Mouse (Mus musculus) forebrain, embryonic 11.5 days (tissue): ENCODE data around the gene Trpm1. TPM values are rescaled to one million over a fixed set of nuclear protein-coding genes. Genes with fewer than 3 reads are reported as not detected.

Experiments used
- ATAC-seq: fragments of 200-750 bp; cut with Nextera tagmentation; replicated peaks from 2 replicates; pipeline ENCODE4 v1.8.0; 2017; ENCODE audit warnings: moderate TSS enrichment; ENCODE audit not compliant: low FRiP score
- DNase-seq: peaks from one replicate; pipeline ENCODE4 v3.0.0-alpha.2; 2017; ENCODE audit warnings: low spot score
- H3K27ac ChIP-seq: fragments of 300-500 bp; sonication (generic); 2 replicates; pipeline ENCODE4 v1.5.1; 2014; ENCODE audit warnings: low read depth, low read length
- H3K27me3 ChIP-seq: fragments of 300-500 bp; sonication (generic); 2 replicates; pipeline ENCODE4 v1.6.1; 2014; ENCODE audit warnings: mild to moderate bottlenecking, low read length, mixed read lengths; ENCODE audit not compliant: control insufficient read depth, insufficient read depth
- H3K36me3 ChIP-seq: fragments of 300-500 bp; sonication (generic); 2 replicates; pipeline ENCODE4 v1.6.1; 2014; ENCODE audit warnings: mild to moderate bottlenecking, low read length, moderate library complexity, mixed read lengths; ENCODE audit not compliant: control insufficient read depth, insufficient read depth
- H3K4me1 ChIP-seq: fragments of 300-500 bp; sonication (generic); replicated peaks from 2 replicates; pipeline ENCODE4 v1.6.1; 2014; ENCODE audit warnings: low read length, mixed read lengths; ENCODE audit not compliant: control insufficient read depth, insufficient read depth
- H3K4me2 ChIP-seq: fragments of 300-500 bp; sonication (generic); 2 replicates; pipeline ENCODE4 v1.6.1; 2014; ENCODE audit warnings: low read depth, mild to moderate bottlenecking, low read length, moderate library complexity, mixed read lengths; ENCODE audit not compliant: severe bottlenecking
- H3K4me3 ChIP-seq: fragments of 300-500 bp; sonication (generic); 2 replicates; pipeline ENCODE4 v1.5.1; 2014; ENCODE audit warnings: low read depth, low read length
- H3K9ac ChIP-seq: fragments of 300-500 bp; sonication (generic); 2 replicates; pipeline ENCODE4 v1.6.1; 2014; ENCODE audit warnings: low read length
- H3K9me3 ChIP-seq: fragments of 300-500 bp; sonication (generic); 2 replicates; pipeline ENCODE4 v1.6.1; 2016; ENCODE audit warnings: low read length, mixed read lengths; ENCODE audit not compliant: control insufficient read depth
- WGBS: fragments of 180-500 bp; shearing (Covaris S2); extraction: QIAGEN DNeasy Blood & Tissue Kit; methylation state at CpG from one replicate; pipeline ENCODE4 v1.1.7; 2014; 5-methylcytosine and 5-hydroxymethylcytosine counted together
- polyA plus RNA-seq: library from polyadenylated mRNA; unstranded; fragments of >200 nt; fragmentation: Nextera tagmentation; extraction: Ambion mirVana; gene quantifications from 2 replicates; pipeline ENCODE4 v1.2.1, GENCODE M21; 2014

Trpm1 gene
- polyA plus RNA-seq, 1 experiment from 2014 or later, result 2.3 TPM

DNA sequence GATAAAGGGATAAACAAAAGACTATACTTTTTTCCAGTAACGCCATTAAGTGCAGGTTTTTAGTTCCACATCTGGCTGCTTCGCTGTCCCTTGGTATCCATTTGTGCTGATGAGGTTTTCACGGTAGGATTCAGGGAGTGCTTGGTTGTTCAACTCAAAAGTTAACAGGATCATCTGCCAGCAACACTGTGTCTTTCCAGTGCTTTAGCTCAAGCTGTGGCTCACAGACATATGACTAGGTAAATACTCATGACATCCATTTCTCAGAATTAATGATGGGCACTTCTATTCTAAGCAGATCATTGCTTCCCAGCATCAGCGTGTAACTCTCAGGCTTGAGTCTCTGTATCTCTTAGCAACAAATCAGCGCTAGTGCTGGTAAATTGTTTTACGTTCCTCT lies 90.7 kb downstream of the Trpm1 start:
- Histone ChIP-seq H3K36me3 (no peaks in the 10 kb centered on the region), H3K9ac (no peak overlapping the region), H3K27me3 (no peaks in the 10 kb centered on the region), H3K4me1 (no peaks in the 10 kb centered on the region), H3K27ac (no peak overlapping the region), H3K9me3 (no peaks in the 10 kb centered on the region), H3K4me2 (no peak overlapping the region), H3K4me3 (no peak overlapping the region)
- DNase-seq, result no peak
- ATAC-seq, result no peak
- WGBS, result 89% methylated on average over 6 of the region's 6 CpGs

DNA sequence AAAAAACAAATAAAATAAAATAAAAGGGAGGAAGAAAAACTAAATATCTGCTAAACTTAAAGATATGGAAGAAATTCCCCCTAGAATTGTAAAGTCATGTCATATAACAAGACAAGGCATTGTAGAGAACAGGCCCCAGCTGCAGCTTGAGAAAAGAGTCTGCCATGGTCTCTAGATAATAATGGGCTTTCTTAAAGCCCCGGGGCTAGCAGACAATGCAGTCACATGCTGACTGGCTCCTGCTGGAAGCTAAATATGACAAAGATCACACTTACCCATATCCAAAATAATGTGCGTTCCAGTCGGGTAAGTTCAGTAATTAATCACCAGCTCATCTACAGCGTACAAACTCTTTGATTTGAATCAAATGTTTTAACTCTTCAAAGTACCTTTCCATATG lies 93.1 kb downstream of the Trpm1 start:
- no peaks in the 10 kb centered on the region for H3K9me3 ChIP-seq
- ATAC-seq, result no peak
- no peak for DNase-seq
- H3K27me3 ChIP-seq, result no peaks in the 10 kb centered on the region
- H3K4me2 ChIP-seq, result no peak overlapping the region
- no peak overlapping the region for H3K27ac ChIP-seq
- H3K36me3 ChIP-seq, result no peaks in the 10 kb centered on the region
- no peaks in the 10 kb centered on the region for H3K4me1 ChIP-seq
- no peak overlapping the region for H3K9ac ChIP-seq
- H3K4me3 ChIP-seq, result no peak overlapping the region
- 64% methylated on average over 4 of the region's 4 CpGs for WGBS

DNA sequence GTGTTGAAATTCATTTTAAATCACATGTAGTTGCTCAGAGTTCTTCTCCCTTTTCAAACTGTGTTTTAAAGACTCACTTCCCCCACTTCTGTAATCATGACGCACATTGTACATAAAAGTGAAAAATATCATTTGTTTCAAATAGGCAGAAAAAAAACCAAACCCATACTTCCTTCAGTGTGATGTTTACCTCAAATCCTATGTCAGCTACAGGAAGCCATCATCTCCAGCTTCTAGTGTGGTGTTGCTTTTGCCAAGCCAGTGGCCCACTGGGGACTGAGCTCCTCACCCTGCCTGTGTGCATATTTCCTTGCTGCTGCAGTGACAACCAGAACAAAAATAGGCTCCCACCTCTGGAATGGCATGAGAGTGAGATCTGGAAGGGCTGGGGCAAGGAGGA lies 94.7 kb downstream of the Trpm1 start:
- DNase-seq, result no peak
- ATAC-seq, result no peak
- Histone ChIP-seq H3K9me3 (no peaks in the 10 kb centered on the region), H3K27me3 (no peaks in the 10 kb centered on the region), H3K9ac (no peak overlapping the region), H3K4me2 (no peak overlapping the region), H3K27ac (no peak overlapping the region), H3K36me3 (no peaks in the 10 kb centered on the region), H3K4me1 (no peaks in the 10 kb centered on the region), H3K4me3 (no peak overlapping the region)
- WGBS, result 98% methylated on average over 1 of the region's 1 CpGs

DNA sequence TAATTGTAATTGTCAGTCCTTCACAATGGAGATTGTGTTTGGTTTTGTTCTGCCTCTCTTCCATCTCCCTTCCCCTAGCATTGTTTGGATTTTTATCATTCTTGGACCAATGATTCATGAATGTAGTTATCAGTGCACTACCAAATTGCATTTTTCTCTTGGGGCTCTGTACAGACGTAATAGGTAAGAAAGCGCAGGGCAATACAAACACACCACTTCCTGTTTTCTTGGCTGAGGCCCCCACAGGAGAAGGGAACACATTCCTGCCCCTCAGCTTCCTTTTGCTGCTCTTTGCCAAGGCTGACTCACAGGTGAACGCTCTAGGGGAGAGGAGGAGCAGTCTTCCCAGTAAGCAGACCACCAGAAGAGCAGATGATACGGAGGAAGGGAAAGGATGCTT lies 96.1 kb downstream of the Trpm1 start:
- ATAC-seq (no peak), DNase-seq (no peak)
- Histone ChIP-seq H3K4me2 (no peak overlapping the region), H3K27ac (no peak overlapping the region), H3K9ac (no peak overlapping the region), H3K36me3 (no peaks in the 10 kb centered on the region), H3K9me3 (no peaks in the 10 kb centered on the region), H3K4me3 (no peak overlapping the region), H3K27me3 (no peaks in the 10 kb centered on the region), H3K4me1 (no peaks in the 10 kb centered on the region)
- 79% methylated on average over 4 of the region's 4 CpGs for WGBS

DNA sequence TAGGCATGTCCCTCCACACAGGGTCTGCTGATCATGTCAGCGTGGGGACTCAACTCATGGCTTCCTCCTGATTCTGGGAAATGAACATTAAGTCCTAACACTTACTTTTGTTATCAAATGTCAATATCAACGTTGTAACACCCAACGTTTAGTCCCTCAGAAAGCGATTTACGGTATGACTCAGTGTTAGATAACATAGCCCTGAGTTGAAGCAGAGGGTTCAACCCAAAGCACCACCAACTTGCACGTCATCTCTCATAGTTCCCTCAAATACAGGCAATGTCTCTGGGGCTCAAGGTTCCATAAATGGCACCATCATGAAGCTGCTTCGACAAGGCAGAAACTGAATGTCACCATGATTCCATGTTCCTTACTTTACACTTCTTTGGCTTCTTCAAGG lies 96.8 kb downstream of the Trpm1 start:
- Histone ChIP-seq H3K4me1 (no peaks in the 10 kb centered on the region), H3K36me3 (no peaks in the 10 kb centered on the region), H3K27ac (no peak overlapping the region), H3K27me3 (no peaks in the 10 kb centered on the region), H3K4me3 (no peak overlapping the region), H3K9me3 (no peaks in the 10 kb centered on the region), H3K9ac (no peak overlapping the region), H3K4me2 (no peak overlapping the region)
- ATAC-seq, result no peak
- 90% methylated on average over 7 of the region's 7 CpGs for WGBS
- DNase-seq, result no peak

DNA sequence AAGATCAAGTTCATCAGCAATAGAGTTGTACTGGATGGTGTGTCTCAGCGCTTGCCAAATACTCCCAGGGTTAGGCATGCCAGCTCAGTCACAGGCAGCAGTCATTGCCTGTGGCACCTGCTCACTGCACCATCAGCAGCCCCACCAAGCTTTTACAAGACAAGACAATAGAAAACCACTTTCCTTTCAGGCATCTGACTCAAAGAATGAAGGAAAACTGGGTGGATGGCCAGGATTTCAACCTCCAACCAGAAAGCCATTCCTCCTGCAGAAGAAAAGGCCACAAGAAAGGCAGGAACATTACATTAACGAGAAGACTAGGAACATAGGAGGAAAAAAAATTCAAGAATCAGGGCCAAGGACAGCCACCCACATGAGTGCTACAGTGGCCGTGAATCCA lies 100.1 kb downstream of the Trpm1 start:
- 90% methylated on average over 3 of the region's 3 CpGs for WGBS
- no peaks in the 10 kb centered on the region for H3K36me3 ChIP-seq
- no peak overlapping the region for H3K4me2 ChIP-seq
- H3K4me1 ChIP-seq, result no peaks in the 10 kb centered on the region
- no peaks in the 10 kb centered on the region for H3K27me3 ChIP-seq
- no peaks in the 10 kb centered on the region for H3K9me3 ChIP-seq
- DNase-seq (no peak), ATAC-seq (no peak)
- no peak overlapping the region for H3K27ac ChIP-seq
- H3K4me3 ChIP-seq, result no peak overlapping the region
- H3K9ac ChIP-seq, result no peak overlapping the region

DNA sequence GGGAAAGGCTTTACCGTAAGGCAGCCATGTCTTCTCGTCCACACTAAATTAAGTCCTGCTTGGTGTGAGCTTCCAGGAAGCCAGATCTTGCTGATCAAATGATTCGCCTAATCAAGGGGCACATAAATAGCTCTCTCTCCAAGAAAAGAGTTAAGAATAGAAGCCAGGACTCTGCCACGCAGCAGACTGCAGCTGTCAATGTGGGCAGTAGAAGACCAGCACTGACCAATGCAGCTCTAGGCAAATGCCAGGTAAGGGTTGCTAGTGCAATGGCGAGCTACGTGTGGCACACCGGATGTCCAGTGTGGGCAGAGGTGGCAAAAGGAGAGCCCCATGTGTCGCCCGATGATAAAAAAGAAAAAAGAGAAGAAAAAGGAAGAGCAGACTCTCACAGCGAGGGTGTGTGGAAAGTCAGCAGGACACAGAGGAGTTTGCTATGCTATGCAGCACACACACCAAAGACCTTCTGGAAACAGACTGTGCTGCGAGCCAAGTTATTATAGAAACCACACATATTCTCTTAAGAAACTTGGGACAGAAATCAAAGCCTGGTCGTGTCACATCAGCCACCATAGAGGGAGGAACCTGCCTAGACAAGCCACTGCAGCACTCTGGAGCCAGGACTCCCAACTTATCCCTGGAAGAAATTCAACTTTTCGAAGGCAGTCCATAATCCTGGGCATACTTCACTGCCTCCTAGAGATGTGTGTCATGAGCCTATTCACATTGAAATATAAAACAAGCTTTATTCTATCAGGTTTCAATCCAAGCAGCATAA lies 112.1 kb downstream of the Trpm1 start:
- DNase-seq, result no peak
- Histone ChIP-seq H3K27ac (no peak overlapping the region), H3K9ac (no peak overlapping the region), H3K4me1 (0 out of 2 replicates have a peak, but pooled peaks cover 1% of the 10 kb centered on the region), H3K36me3 (no peaks in the 10 kb centered on the region), H3K9me3 (no peaks in the 10 kb centered on the region), H3K4me2 (no peak overlapping the region), H3K27me3 (peaks cover 3% of the 10 kb centered on the region; the same call in 1 of the 2 replicates), H3K4me3 (no peak overlapping the region)
- 85% methylated on average over 13 of the region's 13 CpGs for WGBS
- ATAC-seq, result no peak

DNA sequence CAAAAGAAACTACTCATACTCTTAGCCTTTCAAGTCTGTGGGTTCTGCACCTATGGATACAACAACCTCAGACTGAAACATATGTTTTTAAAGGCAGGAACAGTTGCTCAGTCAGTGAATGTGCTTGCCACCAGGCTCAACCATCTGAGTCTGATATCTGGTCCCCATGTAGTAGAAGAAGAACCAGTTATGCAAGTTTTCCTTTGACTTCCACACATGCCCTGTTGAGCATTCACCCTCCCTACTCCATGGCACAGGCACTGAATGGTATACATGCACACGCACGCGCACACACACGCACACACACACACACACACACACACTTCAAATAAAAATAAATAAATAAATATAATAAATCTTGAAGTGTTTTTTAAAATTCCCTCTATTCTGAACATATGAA lies 113.0 kb downstream of the Trpm1 start:
- no peak overlapping the region for H3K4me2 ChIP-seq
- no peak for ATAC-seq
- no peak overlapping the region for H3K4me3 ChIP-seq
- H3K9ac ChIP-seq, result no peak overlapping the region
- H3K9me3 ChIP-seq, result no peaks in the 10 kb centered on the region
- H3K27me3 ChIP-seq, result peaks cover 3% of the 10 kb centered on the region; the same call in 1 of the 2 replicates
- DNase-seq, result no peak
- H3K27ac ChIP-seq, result no peak overlapping the region
- WGBS, result 87% methylated on average over 4 of the region's 4 CpGs
- H3K4me1 ChIP-seq, result 0 out of 2 replicates have a peak, but pooled peaks cover 1% of the 10 kb centered on the region
- no peaks in the 10 kb centered on the region for H3K36me3 ChIP-seq

DNA sequence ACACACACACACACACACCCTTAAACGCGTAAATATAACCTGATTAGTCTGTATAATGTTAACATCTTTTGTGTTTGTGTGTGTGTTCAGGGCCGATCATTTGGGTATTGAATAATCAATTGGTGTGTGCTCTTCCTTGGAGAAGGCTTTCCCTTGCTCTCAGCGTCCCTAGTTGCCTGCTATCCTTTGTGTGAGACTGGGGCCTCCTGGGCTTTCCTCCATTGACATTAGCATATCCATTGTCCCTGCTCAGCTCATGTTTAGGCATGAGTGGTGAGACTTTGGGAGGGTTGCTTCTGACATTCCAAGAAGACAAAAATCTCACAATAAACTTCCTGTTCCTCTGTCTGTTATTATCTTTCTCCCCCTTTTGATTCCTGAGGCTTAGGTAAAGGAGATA lies 118.3 kb downstream of the Trpm1 start:
- Histone ChIP-seq H3K36me3 (no peaks in the 10 kb centered on the region), H3K4me3 (no peak overlapping the region), H3K4me1 (peaks cover 3% of the 10 kb centered on the region; the same call in 1 of the 2 replicates), H3K27ac (0 out of 2 replicates have a peak overlapping the region, but pooled peaks have one; percentile 14), H3K9ac (no peak overlapping the region), H3K27me3 (peaks cover 3% of the 10 kb centered on the region; the same call in 1 of the 2 replicates), H3K4me2 (no peak overlapping the region), H3K9me3 (no peaks in the 10 kb centered on the region; the same call in 1 of the 2 replicates)
- ATAC-seq (peak; percentile 93), DNase-seq (peak; percentile 66)
- 16% methylated on average over 4 of the region's 4 CpGs for WGBS
